Mouse (Mus musculus) limb, embryonic 13.5 days (tissue): ENCODE data around the gene Eef1g. TPM values are rescaled to one million over a fixed set of nuclear protein-coding genes. Genes with fewer than 3 reads are reported as not detected.

Experiments
- ATAC-seq: fragments of 200-750 bp; cut with Nextera tagmentation; 2 replicates; pipeline ENCODE4 v1.8.0; 2017; ENCODE audit warnings: low read depth, moderate number of reproducible peaks, moderate TSS enrichment; ENCODE audit not compliant: low FRiP score
- H3K27ac ChIP-seq: fragments of 300-500 bp; sonication (generic); 2 replicates; pipeline ENCODE4 v1.5.1; 2015; ENCODE audit warnings: inconsistent platforms, mild to moderate bottlenecking, moderate library complexity
- H3K27me3 ChIP-seq: fragments of 300-500 bp; sonication (generic); 2 replicates; pipeline ENCODE4 v1.6.1; 2015; ENCODE audit warnings: mild to moderate bottlenecking, inconsistent platforms
- H3K36me3 ChIP-seq: fragments of 300-500 bp; sonication (generic); 2 replicates; pipeline ENCODE4 v1.6.1; 2015; ENCODE audit warnings: inconsistent platforms, mild to moderate bottlenecking, moderate library complexity
- H3K4me1 ChIP-seq: fragments of 300-500 bp; sonication (generic); 2 replicates; pipeline ENCODE4 v1.6.1; 2015; ENCODE audit warnings: inconsistent platforms
- H3K4me2 ChIP-seq: fragments of 300-500 bp; sonication (generic); replicated peaks from 2 replicates; pipeline ENCODE4 v1.6.1; 2015; ENCODE audit warnings: inconsistent platforms, mild to moderate bottlenecking, moderate library complexity
- H3K4me3 ChIP-seq: fragments of 300-500 bp; sonication (generic); 2 replicates; pipeline ENCODE4 v1.5.1; 2015; ENCODE audit warnings: moderate library complexity, mild to moderate bottlenecking, inconsistent platforms
- H3K9ac ChIP-seq: fragments of 300-500 bp; sonication (generic); 2 replicates; pipeline ENCODE4 v1.6.1; 2015; ENCODE audit warnings: mild to moderate bottlenecking, inconsistent platforms
- H3K9me3 ChIP-seq: fragments of 300-500 bp; sonication (generic); 2 replicates; pipeline ENCODE4 v1.6.1; 2016; ENCODE audit warnings: inconsistent platforms
- WGBS: fragments of 180-500 bp; shearing (Covaris S2); methylation state at CpG from one replicate; pipeline ENCODE4 v1.1.7; 2015; 5-methylcytosine and 5-hydroxymethylcytosine counted together
- polyA plus RNA-seq: library from polyadenylated mRNA; unstranded; fragments of >200 nt; fragmentation: Nextera tagmentation; extraction: Ambion mirVana; gene quantifications from 2 replicates; pipeline ENCODE4 v1.2.1, GENCODE M21; 2015

Gene Eef1g
- polyA plus RNA-seq, 1 experiment from 2014 or later = 508 TPM

DNA sequence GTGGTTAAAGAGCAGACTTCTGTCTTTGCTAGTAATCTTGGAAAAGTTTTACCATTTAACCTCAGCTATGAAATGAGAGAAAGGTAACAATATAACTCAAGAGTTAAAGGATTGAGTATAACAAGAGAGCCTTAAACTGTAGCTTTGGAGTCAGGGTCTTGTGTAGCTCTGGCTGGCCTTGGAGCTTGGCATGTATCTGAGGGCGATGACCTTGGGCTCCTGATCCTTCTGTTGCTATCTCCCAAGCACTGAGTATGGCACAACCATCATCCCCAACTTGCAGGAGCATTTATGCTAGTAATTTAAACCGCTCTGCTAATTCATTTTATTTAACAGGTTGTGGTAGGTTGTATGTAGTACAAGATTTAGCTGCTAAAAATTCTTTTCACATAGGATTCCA, 8.7 kb downstream of the Eef1g start:
- Histone ChIP-seq H3K9ac (no peak overlapping the region), H3K4me2 (no peak overlapping the region), H3K4me3 (no peak overlapping the region), H3K27me3 (no peaks in the 10 kb centered on the region), H3K4me1 (peaks cover 17% of the 10 kb centered on the region), H3K36me3 (peaks cover 98% of the 10 kb centered on the region), H3K9me3 (no peaks in the 10 kb centered on the region), H3K27ac (no peak overlapping the region)
- WGBS = 93% methylated on average over 2 of the region's 2 CpGs
- ATAC-seq = no peak

DNA sequence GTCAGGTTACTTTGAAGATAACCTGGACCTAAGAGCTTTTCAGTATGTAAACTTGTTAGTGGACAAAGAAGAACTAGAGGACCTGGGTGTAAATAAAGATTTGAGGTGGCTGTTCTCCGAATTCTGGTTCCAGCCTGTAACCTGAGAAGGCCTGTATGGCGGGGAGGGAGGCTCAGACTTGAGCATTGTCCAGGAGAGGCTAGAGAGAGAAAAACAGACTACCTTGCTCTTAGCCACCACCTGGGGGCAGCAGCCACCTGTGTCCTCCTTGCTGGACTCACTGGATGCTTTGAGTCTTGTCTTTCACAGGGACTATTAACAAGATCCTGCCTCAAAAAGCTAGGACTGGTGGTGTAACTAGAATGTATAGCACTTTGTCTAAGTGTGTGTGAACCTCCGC, 9.7 kb downstream of the Eef1g start:
- H3K4me2 ChIP-seq = no peak overlapping the region
- H3K36me3 ChIP-seq = peaks cover 95% of the 10 kb centered on the region
- ATAC-seq = peak; percentile 83
- H3K4me3 ChIP-seq = no peak overlapping the region
- no peak overlapping the region for H3K27ac ChIP-seq
- no peak overlapping the region for H3K9ac ChIP-seq
- WGBS = 36% methylated on average over 3 of the region's 3 CpGs
- H3K9me3 ChIP-seq = no peaks in the 10 kb centered on the region
- H3K27me3 ChIP-seq = no peaks in the 10 kb centered on the region
- H3K4me1 ChIP-seq = peaks cover 17% of the 10 kb centered on the region

DNA sequence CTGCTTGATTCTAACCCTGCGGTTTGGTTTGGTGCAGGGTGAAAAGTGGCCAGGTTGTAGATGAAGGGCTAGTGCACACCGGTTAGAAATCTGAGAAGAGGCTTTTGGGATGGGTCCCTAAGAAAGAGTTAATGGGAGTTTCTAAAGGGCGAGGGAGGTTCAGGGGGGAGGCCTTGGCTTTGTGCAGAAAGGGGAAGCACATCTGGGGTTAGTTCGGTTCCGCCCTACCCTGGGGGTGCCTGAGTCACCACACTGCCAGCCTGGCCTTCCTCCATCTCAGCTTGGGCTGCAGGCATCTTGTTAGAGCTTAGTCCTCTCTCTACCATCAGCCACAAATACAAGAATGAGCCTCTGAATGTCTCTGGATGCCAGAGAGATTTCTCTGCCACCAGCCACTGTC, 13.9 kb downstream of the Eef1g start:
- no peak overlapping the region for H3K27ac ChIP-seq

DNA sequence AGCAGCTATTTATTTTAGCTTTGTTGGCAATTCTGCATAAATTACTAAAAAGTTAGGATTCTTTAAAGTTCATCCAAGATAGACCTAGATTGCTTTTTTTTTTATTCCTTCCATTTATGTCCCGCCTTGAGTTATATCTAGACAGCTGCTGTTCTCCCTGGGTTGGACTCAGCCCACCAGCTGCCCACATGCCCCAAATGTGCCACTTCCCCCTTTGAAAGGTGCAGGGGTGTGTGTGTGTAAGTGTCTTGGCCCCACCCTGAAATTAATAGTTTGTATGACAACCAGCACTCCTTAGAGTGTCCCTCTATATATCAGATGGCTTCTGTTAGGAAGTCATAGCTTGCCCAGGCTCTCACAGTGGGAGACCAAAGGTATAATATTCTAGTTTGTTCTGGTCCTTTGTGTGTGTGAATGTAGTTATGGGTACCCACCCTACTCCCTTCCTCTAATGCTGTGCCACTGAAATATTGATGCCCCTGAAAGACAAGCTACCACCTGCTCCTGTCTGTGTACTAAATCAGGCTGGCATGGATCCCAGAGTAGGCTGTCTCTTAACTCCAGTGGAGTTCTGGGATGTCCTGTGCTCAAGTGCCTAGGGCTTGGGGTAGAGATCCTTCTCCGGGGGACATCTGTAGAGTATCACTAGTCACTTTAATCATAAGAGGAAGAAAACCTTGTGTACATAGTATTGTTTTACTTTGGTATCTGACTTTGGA, 14.8 kb downstream of the Eef1g start:
- Histone ChIP-seq H3K27ac (no peak overlapping the region), H3K4me2 (no peak overlapping the region), H3K9ac (no peak overlapping the region), H3K36me3 (peaks cover 46% of the 10 kb centered on the region), H3K27me3 (no peaks in the 10 kb centered on the region), H3K4me1 (peaks cover 34% of the 10 kb centered on the region), H3K4me3 (no peak overlapping the region), H3K9me3 (no peaks in the 10 kb centered on the region)
- 89% methylated on average over 2 of the region's 2 CpGs for WGBS
- ATAC-seq = no peak

More for the DNA sequence above, 13.9 kb downstream of the Eef1g start:
- ATAC-seq = no peak
- peaks cover 53% of the 10 kb centered on the region for H3K36me3 ChIP-seq
- no peak overlapping the region for H3K9ac ChIP-seq
- H3K4me2 ChIP-seq = no peak overlapping the region
- 47% methylated on average over 5 of the region's 5 CpGs for WGBS
- no peaks in the 10 kb centered on the region for H3K27me3 ChIP-seq
- H3K4me1 ChIP-seq = peaks cover 43% of the 10 kb centered on the region
- no peaks in the 10 kb centered on the region for H3K9me3 ChIP-seq
- H3K4me3 ChIP-seq = no peak overlapping the region

DNA sequence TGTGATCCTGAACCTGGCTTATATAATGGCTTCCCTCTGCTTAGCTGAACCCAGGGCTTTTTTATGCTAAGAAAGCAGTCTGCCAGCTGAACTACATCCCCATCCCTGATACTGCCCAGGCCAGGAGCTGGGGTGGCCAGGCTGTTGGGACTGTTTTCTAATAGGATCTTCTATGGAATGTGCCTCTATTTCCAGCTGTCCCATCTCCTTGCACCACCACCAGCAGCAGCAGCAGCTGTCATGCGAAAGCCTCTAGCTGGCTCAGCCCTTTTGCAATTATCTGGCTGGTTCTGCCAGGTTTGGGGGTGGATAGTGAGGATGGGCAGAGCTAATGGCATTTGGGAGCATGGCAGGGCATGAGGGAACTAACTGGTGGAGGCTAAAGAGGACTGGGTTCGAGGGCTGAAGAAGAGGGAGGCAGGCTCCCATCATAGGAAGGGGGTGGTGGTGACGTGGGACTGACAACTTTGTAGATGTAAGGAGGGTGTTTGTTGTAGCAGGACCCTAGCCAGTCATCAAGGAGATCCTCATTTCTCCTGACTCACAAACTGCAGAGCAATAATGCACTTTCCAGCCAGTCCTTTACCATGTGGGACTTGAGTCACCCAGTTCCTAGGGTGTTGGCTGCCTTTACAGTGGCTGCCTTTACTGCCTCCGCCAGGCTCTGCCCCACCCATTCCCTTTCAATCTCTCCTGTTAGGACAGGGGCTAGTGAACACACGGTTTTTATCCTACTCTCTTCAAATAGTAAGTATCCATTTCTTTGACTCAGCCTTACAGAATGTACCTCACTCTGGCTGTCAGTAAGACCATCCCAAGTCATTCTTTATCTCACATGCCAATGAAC, 15.7 kb downstream of the Eef1g start:
- WGBS = 53% methylated on average over 5 of the region's 5 CpGs
- peaks cover 36% of the 10 kb centered on the region for H3K4me1 ChIP-seq
- H3K36me3 ChIP-seq = peaks cover 37% of the 10 kb centered on the region
- no peaks in the 10 kb centered on the region for H3K9me3 ChIP-seq
- no peak overlapping the region for H3K4me3 ChIP-seq
- no peak overlapping the region; the same call in 1 of the 2 replicates for H3K27ac ChIP-seq
- no peak overlapping the region for H3K4me2 ChIP-seq
- no peaks in the 10 kb centered on the region for H3K27me3 ChIP-seq
- H3K9ac ChIP-seq = no peak overlapping the region
- ATAC-seq = no peak

DNA sequence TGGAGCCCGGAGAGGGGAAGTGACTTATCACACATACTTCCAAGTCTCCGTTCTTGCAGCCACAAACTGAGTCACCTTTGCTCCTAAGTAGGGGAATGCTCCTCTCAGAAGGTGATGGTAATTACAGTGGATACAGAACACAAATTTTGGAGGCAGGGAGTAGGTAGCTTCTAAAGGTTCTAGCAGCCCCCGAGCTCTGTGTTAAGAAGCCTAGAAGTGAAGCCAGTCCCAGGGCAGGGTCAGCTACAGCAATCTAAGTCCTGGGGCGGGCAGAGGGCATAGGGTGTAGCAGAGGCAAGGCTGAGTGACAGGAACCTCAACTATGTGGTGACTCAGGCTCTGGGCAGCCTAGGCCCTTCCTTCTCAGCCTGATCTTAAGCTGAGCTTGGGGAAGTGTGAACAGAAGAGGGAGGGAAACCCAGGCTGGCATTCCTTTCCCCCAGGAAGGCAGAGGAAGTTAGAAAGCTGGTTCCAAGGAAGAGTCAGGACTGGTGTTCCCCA, 16.4 kb downstream of the Eef1g start:
- Histone ChIP-seq H3K4me2 (no peak overlapping the region), H3K4me3 (no peak overlapping the region), H3K36me3 (peaks cover 30% of the 10 kb centered on the region), H3K4me1 (peaks cover 43% of the 10 kb centered on the region), H3K27ac (no peak overlapping the region), H3K27me3 (no peaks in the 10 kb centered on the region), H3K9me3 (no peaks in the 10 kb centered on the region), H3K9ac (no peak overlapping the region)
- ATAC-seq = no peak
- WGBS = 45% methylated on average over 4 of the region's 4 CpGs

DNA sequence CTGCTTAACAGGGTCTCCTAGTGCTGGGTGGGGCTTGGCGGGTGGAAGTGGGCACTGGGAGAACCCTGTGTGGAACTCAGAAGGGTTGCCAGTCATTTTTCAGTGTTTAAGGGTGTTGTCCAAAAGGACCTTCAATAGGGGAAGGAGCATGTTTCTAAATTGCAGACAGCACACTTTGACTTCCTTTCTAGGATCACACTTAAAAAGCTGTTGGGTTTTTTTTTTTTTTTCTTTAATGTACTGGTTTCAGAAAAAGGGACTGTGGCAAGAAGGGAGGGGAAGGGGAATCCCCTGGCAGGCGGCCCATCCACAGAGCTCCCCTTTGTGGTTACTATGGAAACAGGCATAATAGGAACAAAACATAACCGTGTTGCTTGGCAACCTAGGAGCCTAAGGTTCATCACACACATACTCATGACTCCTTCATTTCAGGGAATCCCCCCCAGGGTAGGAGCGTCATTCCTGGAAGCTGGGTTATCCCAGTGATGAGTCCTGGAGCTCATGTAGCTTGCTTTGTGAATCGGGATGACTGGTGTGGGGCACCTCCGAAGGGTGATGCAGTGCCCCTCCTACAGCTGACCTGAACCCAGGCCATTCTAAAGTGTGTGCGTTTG, 17.5 kb downstream of the Eef1g start:
- 0 out of 2 replicates have a peak overlapping the region, but pooled peaks have one; percentile 2 for H3K4me2 ChIP-seq
- H3K27me3 ChIP-seq = no peaks in the 10 kb centered on the region
- WGBS = 19% methylated on average over 7 of the region's 7 CpGs
- peaks cover 50% of the 10 kb centered on the region for H3K4me1 ChIP-seq
- peak overlapping the region; percentile 59; the same call in 1 of the 2 replicates for H3K27ac ChIP-seq
- H3K9ac ChIP-seq = peak overlapping the region; percentile 14; the same call in 1 of the 2 replicates
- peaks cover 18% of the 10 kb centered on the region for H3K36me3 ChIP-seq
- no peaks in the 10 kb centered on the region for H3K9me3 ChIP-seq
- H3K4me3 ChIP-seq = no peak overlapping the region
- ATAC-seq = 0 out of 2 replicates have a peak, but pooled peaks have one; percentile 33

DNA sequence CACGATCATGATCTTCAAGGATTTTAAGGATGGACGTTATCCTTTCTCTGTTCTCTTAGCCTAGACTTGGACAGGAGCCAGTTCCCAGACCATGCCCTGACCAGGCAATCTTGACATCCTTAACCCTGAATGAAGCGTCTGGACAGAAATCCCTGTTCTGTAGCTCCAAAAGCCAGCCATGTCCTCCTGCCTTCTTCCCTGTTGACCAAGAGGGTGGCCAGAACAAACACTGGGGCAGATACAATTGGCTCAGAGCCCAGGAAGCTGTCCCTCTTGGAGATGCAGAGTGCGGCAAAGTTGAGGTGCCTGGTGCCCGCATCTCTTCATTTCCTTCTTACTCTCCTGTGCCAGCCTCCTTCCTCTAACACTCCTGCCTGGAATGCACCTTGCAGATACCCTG, 19.1 kb downstream of the Eef1g start:
- Histone ChIP-seq H3K27me3 (no peaks in the 10 kb centered on the region), H3K27ac (no peak overlapping the region)

DNA sequence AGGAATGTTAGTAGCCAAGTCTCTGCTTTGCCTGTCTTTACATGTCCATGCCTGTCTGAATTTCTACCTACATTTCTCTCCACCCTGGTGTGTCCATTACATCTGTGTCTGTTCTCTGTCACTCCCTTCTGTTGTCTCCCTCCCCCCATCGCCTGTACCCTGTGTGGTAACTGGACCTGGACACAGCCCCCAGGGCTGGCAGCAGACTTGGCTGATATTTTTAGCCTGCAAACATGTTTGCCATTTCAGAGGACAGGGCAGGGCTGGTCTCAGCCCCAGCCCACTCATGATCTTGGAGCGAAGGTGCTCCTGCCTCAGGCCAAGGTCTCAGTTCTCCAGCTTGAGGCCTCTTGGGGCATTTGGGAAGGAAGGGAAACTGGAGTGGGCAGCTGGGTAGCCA, 21.0 kb downstream of the Eef1g start:
- peak overlapping the region; percentile 81 for H3K4me2 ChIP-seq
- H3K9ac ChIP-seq = peak overlapping the region; percentile 93; the same call in 1 of the 2 replicates
- H3K27me3 ChIP-seq = no peaks in the 10 kb centered on the region
- ATAC-seq = no peak
- no peaks in the 10 kb centered on the region for H3K9me3 ChIP-seq
- WGBS = 42% methylated on average over 2 of the region's 2 CpGs
- peak overlapping the region; percentile 87; the same call in 1 of the 2 replicates for H3K4me3 ChIP-seq
- peak overlapping the region; percentile 98; the same call in 1 of the 2 replicates for H3K27ac ChIP-seq
- H3K4me1 ChIP-seq = peaks cover 66% of the 10 kb centered on the region
- no peaks in the 10 kb centered on the region for H3K36me3 ChIP-seq

More for the DNA sequence above, 19.1 kb downstream of the Eef1g start:
- Histone ChIP-seq H3K4me1 (peaks cover 55% of the 10 kb centered on the region), H3K9ac (no peak overlapping the region), H3K4me3 (no peak overlapping the region), H3K9me3 (no peaks in the 10 kb centered on the region), H3K4me2 (no peak overlapping the region), H3K36me3 (peaks cover 3% of the 10 kb centered on the region)
- no peak for ATAC-seq
- WGBS = 73% methylated on average over 5 of the region's 5 CpGs

DNA sequence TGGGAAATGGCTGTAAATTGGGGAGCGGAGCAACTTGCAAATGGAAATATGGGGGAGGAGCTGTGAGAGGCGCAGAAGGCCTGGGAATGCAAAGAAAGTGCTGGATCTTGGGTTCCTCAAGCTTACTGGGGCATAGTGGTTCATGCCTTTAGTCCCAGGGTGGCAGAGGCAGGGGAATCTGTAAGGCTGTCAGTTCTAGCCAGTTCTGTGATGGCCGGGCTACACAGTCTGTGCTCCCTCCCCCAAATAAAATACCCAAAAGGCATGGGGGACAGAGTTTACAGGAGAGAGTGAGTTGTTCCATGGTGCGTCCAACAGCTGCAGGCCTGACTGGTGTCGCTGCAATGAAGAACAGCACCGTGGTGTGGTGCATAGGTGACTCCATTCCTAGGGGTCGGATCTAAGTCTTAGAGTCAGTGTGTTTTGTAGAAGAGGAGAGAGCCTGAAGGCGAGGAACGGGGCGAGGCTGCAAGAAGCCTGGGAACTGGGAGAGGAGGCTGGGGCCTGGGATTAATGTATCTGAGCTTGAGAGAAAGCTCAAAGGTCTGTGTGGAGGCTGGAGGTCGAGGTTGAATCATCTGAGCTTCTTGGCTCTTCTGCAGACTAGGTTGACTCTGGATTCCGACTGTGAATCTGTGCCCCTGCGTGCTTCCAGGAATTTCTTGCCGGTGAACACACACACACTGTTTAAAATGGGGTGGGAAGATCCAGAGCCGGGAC, 21.7 kb downstream of the Eef1g start:
- Histone ChIP-seq H3K9ac (peak overlapping the region; percentile 93), H3K36me3 (no peaks in the 10 kb centered on the region), H3K4me3 (peak overlapping the region; percentile 87), H3K27me3 (no peaks in the 10 kb centered on the region), H3K9me3 (no peaks in the 10 kb centered on the region), H3K4me1 (peaks cover 66% of the 10 kb centered on the region), H3K4me2 (peak overlapping the region; percentile 81), H3K27ac (peak overlapping the region; percentile 98)
- ATAC-seq = no peak
- WGBS = 6% methylated on average over 15 of the region's 15 CpGs

DNA sequence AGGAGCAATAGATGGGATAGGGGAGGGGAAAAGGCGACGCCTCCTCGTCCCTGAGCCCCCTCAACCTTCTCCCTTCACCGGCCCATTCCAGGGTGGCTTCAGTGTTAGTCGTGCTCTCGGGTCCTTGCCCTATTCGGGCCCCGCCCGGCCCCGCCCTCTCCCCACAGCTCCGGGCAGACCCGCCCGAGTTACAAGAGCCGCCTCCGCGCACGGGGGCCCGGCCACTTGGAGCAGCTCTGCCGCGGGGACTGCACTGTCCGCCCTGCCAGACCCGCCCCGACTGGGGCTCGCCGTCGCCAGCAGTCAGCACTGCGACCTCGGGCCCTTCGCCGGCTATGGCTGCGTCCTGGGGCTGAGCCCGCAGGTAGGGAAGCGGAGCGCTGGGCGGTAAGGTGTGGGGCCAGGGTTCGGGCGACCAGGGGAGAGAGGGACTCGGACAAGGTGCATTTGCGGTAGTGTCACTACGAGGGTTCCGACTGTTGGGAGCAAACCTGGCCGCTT, 22.3 kb downstream of the Eef1g start, which contains the start of gene Ahnak:
TSS of gene Ahnak (plus strand) at position 219 of the 501 bp plus-strand sequence.
- peak within 1 kb of the TSS; percentile 98 for H3K27ac ChIP-seq
- ATAC-seq = peak; percentile 55
- H3K4me2 ChIP-seq = peak within 1 kb of the TSS; percentile 81
- peak within 1 kb of the TSS; percentile 87 for H3K4me3 ChIP-seq
- under 1% methylated on average over 41 of the region's 42 CpGs for WGBS
- H3K36me3 ChIP-seq = no peaks in the 10 kb centered on the region
- peak within 1 kb of the TSS; percentile 93 for H3K9ac ChIP-seq
- no peaks in the 10 kb centered on the region for H3K9me3 ChIP-seq
- H3K4me1 ChIP-seq = peaks cover 67% of the 10 kb centered on the region
- H3K27me3 ChIP-seq = no peaks in the 10 kb centered on the region
